Mouse (Mus musculus): ENCODE results near the gene Ftl1. TPM values are rescaled to one million over a fixed set of nuclear protein-coding genes. Genes with fewer than 3 reads are reported as not detected.
A peak's percentile ranks its signal among the peaks of the same experiment; 100 is the strongest.

Ftl1 gene
- total and polyA plus RNA-seq, 3 experiments = 31.2 to 1,027 (median 142) TPM

- dilution Hi-C loops (cut with MboI; ENCODE audit: extremely low pct_ligation_motif_present, extremely low pct_unique_long_range_greater_than_20kb, low sequenced_read_pairs) (no loop called here), in situ Hi-C loops (cut with MboI; ENCODE audit: low pct_ligation_motif_present, low pct_unique_long_range_greater_than_20kb, low sequenced_read_pairs) (no loop called here)
- Histone ChIP-seq H3K9me3 (replicated peaks; ENCODE audit: low read length) (no peaks in the 10 kb centered on the region), H3K4me3 (replicated peaks in 1 of 3; ENCODE audit: low read depth in 2 of 3, low read length in 2 of 3, poor library complexity in 1 of 3) (peak overlapping the region in 2 of 3 experiments; percentile 34 to 50), H3K4me1 (ENCODE audit: control insufficient read depth in 1 of 2, insufficient read depth in 2 of 2) (peaks cover 10 to 39% of the 10 kb centered on the region in 2 experiments), H3K36me3 (replicated peaks in 1 of 2; ENCODE audit: control insufficient read depth in 1 of 2, insufficient read depth in 1 of 2, low read length in 1 of 2) (peaks cover 44 to 74% of the 10 kb centered on the region in 2 experiments), H3K4me2 (ENCODE audit: insufficient read depth, low read depth, poor library complexity, severe bottlenecking) (peak overlapping the region; percentile 65), H3K79me2 (replicated peaks; ENCODE audit: control insufficient read depth, extremely low read depth, insufficient read depth, poor library complexity, severe bottlenecking) (peaks cover 19% of the 10 kb centered on the region), H3K27me3 (replicated peaks) (no peaks in the 10 kb centered on the region), H3K27ac (ENCODE audit: insufficient read depth, low read depth) (no peak overlapping the region), H3K9ac (ENCODE audit: insufficient read depth, low read depth) (peak overlapping the region; percentile 45; the same call in 1 of the 2 replicates)
- TF ChIP-seq POLR2A (IDR thresholded peaks at IDR 0.05; ENCODE audit: low read depth, low read length) (peak; percentile 49; the same call in 1 of the 2 replicates), IRF4 (IDR thresholded peaks at IDR 0.05; ENCODE audit: low read depth, low read length) (peak; percentile 83), NELFE (IDR thresholded peaks at IDR 0.05; ENCODE audit: low read depth, low read length) (0 out of 2 replicates have a peak, but pooled peaks have one; percentile 30), GABPA (IDR thresholded peaks at IDR 0.05; ENCODE audit: insufficient replicate concordance, low read depth, low read length) (no peak), EP300 (IDR thresholded peaks at IDR 0.05; ENCODE audit: low read length) (no peak), MAX (IDR thresholded peaks at IDR 0.05; ENCODE audit: low read length) (no peak), CHD2 (IDR thresholded peaks at IDR 0.05; ENCODE audit: low read length) (peak; percentile 31), POLR2AphosphoS2 (IDR thresholded peaks at IDR 0.05; ENCODE audit: low read depth, low read length) (peak; percentile 96), ZNF384 (IDR thresholded peaks at IDR 0.05; ENCODE audit: low read depth, low read length) (no peak), MAFK (IDR thresholded peaks at IDR 0.05; ENCODE audit: insufficient replicate concordance, low read length) (peak; percentile 76), RAD21 (IDR thresholded peaks at IDR 0.05; ENCODE audit: low read depth, low read length) (no peak), NRF1 (IDR thresholded peaks at IDR 0.05; ENCODE audit: low read depth, low read length) (no peak), SIN3A (IDR thresholded peaks at IDR 0.05; ENCODE audit: low read length) (no peak)
- DNase-seq (ENCODE audit: extremely low read depth) = no peak
Measured at GRCm38 (mm10) chr7:45457204-45458060, 2.3 kb downstream of the Ftl1 start.

GRCm38 (mm10) chr7:45456721-45457203 lies 2.9 kb downstream of the Ftl1 start:
- Histone ChIP-seq H3K9me3 (replicated peaks; ENCODE audit: low read length) (no peaks in the 10 kb centered on the region), H3K79me2 (replicated peaks; ENCODE audit: control insufficient read depth, extremely low read depth, insufficient read depth, poor library complexity, severe bottlenecking) (peaks cover 19% of the 10 kb centered on the region), H3K4me3 (replicated peaks in 1 of 3; ENCODE audit: low read depth in 2 of 3, low read length in 2 of 3, poor library complexity in 1 of 3) (peak overlapping the region in 1 of 3 experiments; percentile 50), H3K27ac (ENCODE audit: insufficient read depth, low read depth) (no peak overlapping the region), H3K4me2 (ENCODE audit: insufficient read depth, low read depth, poor library complexity, severe bottlenecking) (no peak overlapping the region), H3K9ac (ENCODE audit: insufficient read depth, low read depth) (no peak overlapping the region), H3K27me3 (replicated peaks) (no peaks in the 10 kb centered on the region), H3K4me1 (ENCODE audit: control insufficient read depth in 1 of 2, insufficient read depth in 2 of 2) (peaks cover 8 to 35% of the 10 kb centered on the region in 2 experiments), H3K36me3 (replicated peaks in 1 of 2; ENCODE audit: control insufficient read depth in 1 of 2, insufficient read depth in 1 of 2, low read length in 1 of 2) (peaks cover 43 to 76% of the 10 kb centered on the region in 2 experiments)
- DNase-seq (ENCODE audit: extremely low read depth) = no peak
- in situ Hi-C loops (cut with MboI; ENCODE audit: low pct_ligation_motif_present, low pct_unique_long_range_greater_than_20kb, low sequenced_read_pairs) (no loop called here), dilution Hi-C loops (cut with MboI; ENCODE audit: extremely low pct_ligation_motif_present, extremely low pct_unique_long_range_greater_than_20kb, low sequenced_read_pairs) (no loop called here)
- TF ChIP-seq MAZ (IDR thresholded peaks at IDR 0.05; ENCODE audit: low read depth, low read length) (0 out of 2 replicates have a peak, but pooled peaks have one; percentile 2), HCFC1 (IDR thresholded peaks at IDR 0.05; ENCODE audit: low read depth, low read length) (no peak)

Measured in CH12.LX (cell line).